Mouse (Mus musculus) liver, postnatal 0 days (tissue): ENCODE measurements around the gene Rabgap1l.

Source experiments
- CTCF ChIP-seq: sonication (generic); IDR thresholded peaks from 2 replicates; pipeline ENCODE4 v1.5.1; 2016; ENCODE audit warnings: antibody characterized with exemption, low read depth
- EP300 ChIP-seq: IDR thresholded peaks from 2 replicates; pipeline ENCODE4 v1.6.1; 2016; ENCODE audit warnings: antibody characterized with exemption, low read depth, mild to moderate bottlenecking

GRCm38 (mm10) chr1:160357268-160357667, 435.7 kb downstream of the Rabgap1l start:
- TF ChIP-seq CTCF: no peak
- no peak for TF ChIP-seq EP300
